Mouse (Mus musculus): ENCODE results near the gene Tmem251. TPM values are rescaled to one million over a fixed set of nuclear protein-coding genes. Genes with fewer than 3 reads are reported as not detected.

Gene Tmem251
- polyA plus RNA-seq, 1 experiment, result not detected

- Histone ChIP-seq H3K4me3 (ENCODE audit: insufficient read depth, low read depth, low read length) (no peak overlapping the region), H3K4me1 (ENCODE audit: control insufficient read depth, insufficient read depth, low read length) (peaks cover 3% of the 10 kb centered on the region), H3K27ac (ENCODE audit: insufficient read depth, low read depth, low read length) (no peak overlapping the region)
- WGBS, result 71% methylated on average over 5 of the region's 5 CpGs
- TF ChIP-seq CTCF (IDR thresholded peaks at IDR 0.05; ENCODE audit: insufficient read depth, low read depth, low read length) (no peak), POLR2A (IDR thresholded peaks at IDR 0.05; ENCODE audit: insufficient read depth, low read depth, low read length) (no peak)
Measured at GRCm38 (mm10) chr12:102739096-102739495, 4.5 kb upstream of the Tmem251 start.

GRCm38 (mm10) chr12:102740285-102740684 is 3.3 kb upstream of the Tmem251 start:
- Histone ChIP-seq H3K4me3 (ENCODE audit: insufficient read depth, low read depth, low read length) (no peak overlapping the region), H3K27ac (ENCODE audit: insufficient read depth, low read depth, low read length) (no peak overlapping the region), H3K4me1 (ENCODE audit: control insufficient read depth, insufficient read depth, low read length) (peaks cover 3% of the 10 kb centered on the region)
- TF ChIP-seq CTCF (IDR thresholded peaks at IDR 0.05; ENCODE audit: insufficient read depth, low read depth, low read length), result no peak
- no peak for TF ChIP-seq POLR2A (IDR thresholded peaks at IDR 0.05; ENCODE audit: insufficient read depth, low read depth, low read length)
- WGBS, result 65% methylated on average over 3 of the region's 3 CpGs

- 90% methylated on average over 7 of the region's 7 CpGs for WGBS
- 0 out of 2 replicates have a peak overlapping the region, but pooled peaks have one; percentile 5 for H3K4me3 ChIP-seq (ENCODE audit: insufficient read depth, low read depth, low read length)
- TF ChIP-seq CTCF (IDR thresholded peaks at IDR 0.05; ENCODE audit: insufficient read depth, low read depth, low read length) (no peak), POLR2A (IDR thresholded peaks at IDR 0.05; ENCODE audit: insufficient read depth, low read depth, low read length) (no peak)
- peaks cover 3% of the 10 kb centered on the region for H3K4me1 ChIP-seq (ENCODE audit: control insufficient read depth, insufficient read depth, low read length)
- H3K27ac ChIP-seq (ENCODE audit: insufficient read depth, low read depth, low read length), result no peak overlapping the region
Measured at GRCm38 (mm10) chr12:102742056-102742455, 1.5 kb upstream of the Tmem251 start.

GRCm38 (mm10) chr12:102743036-102743588 is 450 bp upstream of the Tmem251 start:
- Histone ChIP-seq H3K4me1 (ENCODE audit: control insufficient read depth, insufficient read depth, low read length) (peaks cover 3% of the 10 kb centered on the region), H3K4me3 (ENCODE audit: insufficient read depth, low read depth, low read length) (peak overlapping the region; percentile 81), H3K27ac (ENCODE audit: insufficient read depth, low read depth, low read length) (peak overlapping the region; percentile 85)
- no peak for TF ChIP-seq POLR2A (IDR thresholded peaks at IDR 0.05; ENCODE audit: insufficient read depth, low read depth, low read length)
- TF ChIP-seq CTCF (IDR thresholded peaks at IDR 0.05; ENCODE audit: insufficient read depth, low read depth, low read length), result 0 out of 2 replicates have a peak, but pooled peaks have one; percentile 3
- WGBS, result under 1% methylated on average over 33 of the region's 33 CpGs

GRCm38 (mm10) chr12:102744839-102745238 is 1.3 kb downstream of the Tmem251 start:
- H3K27ac ChIP-seq (ENCODE audit: insufficient read depth, low read depth, low read length), result no peak overlapping the region
- TF ChIP-seq CTCF (IDR thresholded peaks at IDR 0.05; ENCODE audit: insufficient read depth, low read depth, low read length), result no peak
- no peak for TF ChIP-seq POLR2A (IDR thresholded peaks at IDR 0.05; ENCODE audit: insufficient read depth, low read depth, low read length)
- WGBS, result 44% methylated on average over 6 of the region's 6 CpGs
- no peak overlapping the region for H3K4me3 ChIP-seq (ENCODE audit: insufficient read depth, low read depth, low read length)
- H3K4me1 ChIP-seq (ENCODE audit: control insufficient read depth, insufficient read depth, low read length), result peaks cover 3% of the 10 kb centered on the region

- no peak for TF ChIP-seq POLR2A (IDR thresholded peaks at IDR 0.05; ENCODE audit: insufficient read depth, low read depth, low read length)
- no peak for TF ChIP-seq CTCF (IDR thresholded peaks at IDR 0.05; ENCODE audit: insufficient read depth, low read depth, low read length)
- 85% methylated on average over 3 of the region's 3 CpGs for WGBS
- Histone ChIP-seq H3K4me1 (ENCODE audit: control insufficient read depth, insufficient read depth, low read length) (no peaks in the 10 kb centered on the region), H3K4me3 (ENCODE audit: insufficient read depth, low read depth, low read length) (no peak overlapping the region), H3K27ac (ENCODE audit: insufficient read depth, low read depth, low read length) (no peak overlapping the region)
Measured at GRCm38 (mm10) chr12:102748256-102748655, 4.7 kb downstream of the Tmem251 start.

- H3K4me3 ChIP-seq (ENCODE audit: insufficient read depth, low read depth, low read length), result no peak overlapping the region
- peaks cover 8% of the 10 kb centered on the region for H3K4me1 ChIP-seq (ENCODE audit: control insufficient read depth, insufficient read depth, low read length)
- WGBS, result 79% methylated on average over 7 of the region's 7 CpGs
- TF ChIP-seq CTCF (IDR thresholded peaks at IDR 0.05; ENCODE audit: insufficient read depth, low read depth, low read length), result no peak
- TF ChIP-seq POLR2A (IDR thresholded peaks at IDR 0.05; ENCODE audit: insufficient read depth, low read depth, low read length), result no peak
- no peak overlapping the region for H3K27ac ChIP-seq (ENCODE audit: insufficient read depth, low read depth, low read length)
Measured at GRCm38 (mm10) chr12:102756304-102756703, 12.7 kb downstream of the Tmem251 start.

GRCm38 (mm10) chr12:102757055-102757688 is 13.6 kb downstream of the Tmem251 start:
- TF ChIP-seq CTCF (IDR thresholded peaks at IDR 0.05; ENCODE audit: insufficient read depth, low read depth, low read length) (no peak), POLR2A (IDR thresholded peaks at IDR 0.05; ENCODE audit: insufficient read depth, low read depth, low read length) (no peak)
- Histone ChIP-seq H3K27ac (ENCODE audit: insufficient read depth, low read depth, low read length) (peak overlapping the region; percentile 42; the same call in 1 of the 2 replicates), H3K4me3 (ENCODE audit: insufficient read depth, low read depth, low read length) (peak overlapping the region; percentile 81), H3K4me1 (ENCODE audit: control insufficient read depth, insufficient read depth, low read length) (peaks cover 8% of the 10 kb centered on the region)
- WGBS, result 2% methylated on average over 46 of the region's 46 CpGs

GRCm38 (mm10) chr12:102757689-102758402 is 14.3 kb downstream of the Tmem251 start, which contains the start of the genes Gm28051, Gon7 and Ubr7:
Gene Gm28051, minus strand, starts transcription at chr12:102757765.
Gene Gon7, minus strand, starts transcription at chr12:102757803.
Gene Ubr7, plus strand, starts transcription at chr12:102757967.
- Histone ChIP-seq H3K4me3 (ENCODE audit: insufficient read depth, low read depth, low read length) (peak within 1 kb of the TSS; percentile 97), H3K27ac (ENCODE audit: insufficient read depth, low read depth, low read length) (peak within 1 kb of the TSS; percentile 42; the same call in 1 of the 2 replicates), H3K4me1 (ENCODE audit: control insufficient read depth, insufficient read depth, low read length) (peaks cover 8% of the 10 kb centered on the region)
- peak; percentile 58 for TF ChIP-seq POLR2A (IDR thresholded peaks at IDR 0.05; ENCODE audit: insufficient read depth, low read depth, low read length)
- peak; percentile 73; the same call in 1 of the 2 replicates for TF ChIP-seq CTCF (IDR thresholded peaks at IDR 0.05; ENCODE audit: insufficient read depth, low read depth, low read length)
- WGBS, result under 1% methylated on average over 73 of the region's 73 CpGs
